Mouse (Mus musculus) cerebellum, adult 2 months (tissue): ENCODE data around the gene Cldnd2. TPM values are rescaled to one million over a fixed set of nuclear protein-coding genes. Genes with fewer than 3 reads are reported as not detected.

Experiments used
- DNase-seq, 2 experiments: peaks; one replicate each; pipeline ENCODE4 v3.0.0; 2021
- H3K27ac ChIP-seq: fragments of 200-500 bp; 2 replicates; pipeline ENCODE4 v1.5.1; 2012; ENCODE audit warnings: low read length, control low read depth, inconsistent platforms; ENCODE audit not compliant: insufficient read depth
- H3K27me3 ChIP-seq: fragments of 200-500 bp; 2 replicates; pipeline ENCODE4 v1.6.1; 2012; ENCODE audit warnings: inconsistent platforms, mild to moderate bottlenecking, low read length, moderate library complexity; ENCODE audit not compliant: control insufficient read depth, insufficient read depth
- H3K4me1 ChIP-seq: fragments of 200-500 bp; 2 replicates; pipeline ENCODE4 v1.6.1; 2011; ENCODE audit warnings: low read length; ENCODE audit not compliant: control insufficient read depth, insufficient read depth
- H3K4me3 ChIP-seq: fragments of 200-500 bp; replicated peaks from 2 replicates; pipeline ENCODE3; 2011; ENCODE audit warnings: mild to moderate bottlenecking, low read depth, low read length, control low read depth; ENCODE audit not compliant: insufficient read depth
- CTCF ChIP-seq: fragments of 200-500 bp; IDR thresholded peaks from 2 replicates; pipeline ENCODE4 v1.5.1; 2011; ENCODE audit warnings: low read depth, mild to moderate bottlenecking, control low read depth, low read length, moderate library complexity, borderline replicate concordance; ENCODE audit not compliant: insufficient read depth
- POLR2A ChIP-seq: fragments of 200-500 bp; IDR thresholded peaks from 2 replicates; pipeline ENCODE4 v1.6.1; 2011; ENCODE audit warnings: low read length, control low read depth, borderline replicate concordance; ENCODE audit not compliant: insufficient read depth
- WGBS: fragments of 180-500 bp; shearing (Covaris S2); methylation state at CpG from one replicate; pipeline ENCODE4 v1.1.7; 2018; 5-methylcytosine and 5-hydroxymethylcytosine counted together
- polyA plus RNA-seq: library from polyadenylated mRNA; depleted of rRNA; stranded (reverse); fragments of >200 nt; gene quantifications from 2 replicates; pipeline ENCODE4 v1.2.3, GENCODE M21; 2012

The Cldnd2 gene
- polyA plus RNA-seq, 1 experiment, result not detected

DNA sequence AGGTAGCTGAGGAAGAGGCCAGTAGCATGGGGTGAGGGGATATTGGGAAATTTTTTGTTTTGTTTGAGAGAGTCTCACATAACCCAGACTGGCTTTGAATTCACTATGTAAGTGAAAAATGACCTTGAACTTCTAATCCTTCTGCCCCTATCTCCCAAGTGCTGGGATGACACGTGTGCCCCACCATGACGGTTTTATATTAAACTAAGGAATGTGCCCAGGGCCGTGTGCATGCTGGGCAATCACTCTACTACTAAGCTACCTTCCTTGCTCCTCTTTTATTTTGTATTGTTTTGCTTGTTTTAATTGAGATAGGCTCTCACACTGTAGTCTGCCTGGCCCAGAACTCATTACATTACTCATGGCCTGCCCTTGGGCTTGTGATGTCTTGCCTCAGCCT lies 489 bp downstream of the Cldnd2 start:
- H3K27me3 ChIP-seq, result no peaks in the 10 kb centered on the region
- WGBS, result 86% methylated on average over 3 of the region's 3 CpGs
- no peak for DNase-seq
- TF ChIP-seq CTCF, result no peak
- TF ChIP-seq POLR2A, result no peak
- H3K4me3 ChIP-seq, result no peak overlapping the region
- no peaks in the 10 kb centered on the region for H3K4me1 ChIP-seq
- H3K27ac ChIP-seq, result no peak overlapping the region

GRCm38 (mm10) chr7:43442684-43443083 lies 2.1 kb downstream of the Cldnd2 start:
- Histone ChIP-seq H3K4me1 (no peaks in the 10 kb centered on the region), H3K4me3 (peak overlapping the region; percentile 84), H3K27ac (no peak overlapping the region), H3K27me3 (no peaks in the 10 kb centered on the region)
- 18% methylated on average over 9 of the region's 9 CpGs for WGBS
- no peak for DNase-seq
- TF ChIP-seq CTCF (no peak), POLR2A (no peak)

- peak; percentile 65 to 66 for DNase-seq
- peak overlapping the region; percentile 84 for H3K4me3 ChIP-seq
- under 1% methylated on average over 36 of the region's 36 CpGs for WGBS
- H3K4me1 ChIP-seq, result no peaks in the 10 kb centered on the region
- H3K27ac ChIP-seq, result peak overlapping the region; percentile 72
- no peaks in the 10 kb centered on the region for H3K27me3 ChIP-seq
- TF ChIP-seq POLR2A (no peak), CTCF (no peak)
Measured at GRCm38 (mm10) chr7:43443126-43443916, 2.7 kb downstream of the Cldnd2 start.

GRCm38 (mm10) chr7:43443917-43444293 lies 3.3 kb downstream of the Cldnd2 start, which contains the start of the genes Etfb and Gm45233:
Gene Etfb (plus strand): TSS chr7:43444083.
Gene Gm45233 (plus strand): TSS chr7:43444128.
- H3K27me3 ChIP-seq, result no peaks in the 10 kb centered on the region
- peak; percentile 94 to 98 for DNase-seq
- H3K4me3 ChIP-seq, result peak within 1 kb of the TSS; percentile 86
- no peaks in the 10 kb centered on the region for H3K4me1 ChIP-seq
- under 1% methylated on average over 27 of the region's 27 CpGs for WGBS
- peak within 1 kb of the TSS; percentile 72 for H3K27ac ChIP-seq
- TF ChIP-seq CTCF (no peak), POLR2A (peak; percentile 88)

- Histone ChIP-seq H3K27me3 (no peaks in the 10 kb centered on the region), H3K4me3 (no peak overlapping the region), H3K4me1 (no peaks in the 10 kb centered on the region), H3K27ac (no peak overlapping the region)
- WGBS, result 66% methylated on average over 4 of the region's 4 CpGs
- TF ChIP-seq POLR2A, result no peak
- no peak for DNase-seq
Measured at GRCm38 (mm10) chr7:43447801-43448200, 7.2 kb downstream of the Cldnd2 start.

- TF ChIP-seq CTCF, result no peak
- no peak for TF ChIP-seq POLR2A
- H3K4me1 ChIP-seq, result no peaks in the 10 kb centered on the region
- H3K27ac ChIP-seq, result no peak overlapping the region
- H3K27me3 ChIP-seq, result no peaks in the 10 kb centered on the region
- WGBS, result 92% methylated on average over 3 of the region's 3 CpGs
- DNase-seq, result no peak
- H3K4me3 ChIP-seq, result no peak overlapping the region
Measured at GRCm38 (mm10) chr7:43448246-43448645, 7.7 kb downstream of the Cldnd2 start.

DNA sequence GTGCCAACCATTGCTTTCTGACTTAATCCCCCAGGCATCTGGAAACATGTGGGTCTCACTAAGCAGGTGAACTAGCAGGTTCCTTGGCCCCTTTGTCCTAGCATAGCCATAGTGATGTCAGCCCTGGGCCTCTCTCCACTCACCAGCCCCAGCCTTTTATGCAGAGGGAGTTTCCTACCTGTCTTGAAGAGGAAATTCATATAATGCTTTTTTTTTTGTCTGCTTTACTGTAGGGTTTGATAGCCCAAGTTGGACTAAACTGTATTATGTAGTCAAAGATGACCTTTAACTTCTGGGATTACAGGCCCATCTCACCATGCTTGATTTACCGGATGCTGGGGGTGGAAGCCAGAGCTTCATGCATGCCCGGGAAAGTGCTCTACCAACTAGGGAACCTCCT lies 9.2 kb downstream of the Cldnd2 start:
- no peak for TF ChIP-seq POLR2A
- TF ChIP-seq CTCF, result no peak
- H3K27me3 ChIP-seq, result no peaks in the 10 kb centered on the region
- 98% methylated on average over 2 of the region's 2 CpGs for WGBS

DNA sequence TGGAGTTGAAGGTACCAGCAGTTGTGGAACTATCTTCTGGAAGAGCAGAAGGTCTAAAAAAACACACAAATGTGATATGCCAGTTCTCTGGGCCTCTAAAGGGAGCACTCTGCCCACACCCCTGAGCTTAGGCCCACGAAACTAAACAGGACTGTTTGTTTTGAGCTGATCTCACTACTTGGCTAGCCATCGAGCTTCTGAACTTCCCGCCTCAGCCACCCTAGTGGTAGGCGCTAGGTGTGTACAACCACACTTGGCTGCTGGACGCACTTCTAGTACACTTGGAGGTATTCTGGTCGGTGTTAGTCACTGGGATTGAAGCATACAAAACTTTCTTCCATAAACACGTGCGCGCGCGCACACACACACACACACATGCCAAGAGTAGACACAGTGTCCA lies 11.1 kb downstream of the Cldnd2 start:
- TF ChIP-seq POLR2A, result no peak
- TF ChIP-seq CTCF, result no peak
- no peak for DNase-seq
- no peak overlapping the region for H3K27ac ChIP-seq
- H3K27me3 ChIP-seq, result no peaks in the 10 kb centered on the region
- WGBS, result 93% methylated on average over 11 of the region's 11 CpGs
- H3K4me1 ChIP-seq, result no peaks in the 10 kb centered on the region
- no peak overlapping the region for H3K4me3 ChIP-seq

More for the DNA sequence above, 9.2 kb downstream of the Cldnd2 start:
- Histone ChIP-seq H3K4me1 (no peaks in the 10 kb centered on the region), H3K4me3 (no peak overlapping the region), H3K27ac (no peak overlapping the region)
- no peak for DNase-seq
